28 mouse cellular contexts compared by ENCODE assay signal in genomic region chr13:32898111-32898510, GRCm38 (mm10). TPM values are rescaled to one million over a fixed set of nuclear protein-coding genes. Genes with fewer than 3 reads are reported as not detected.
DNase-seq lines count a peak whose midpoint lies in the region; ATAC-seq and TF ChIP-seq lines count a peak whose summit lies in the region.
"Had no signal": no experiment of that assay in that cellular context is flagged by ENCODE, and none has a peak within 500 bp of the region (broad histone marks: within the 10 kb centered on the region; RNA-seq: fewer than 3 reads in every experiment).

TSS of gene Serpinb1c (minus strand) at chr13:32898211.

- H3K4me2 ChIP-seq in liver, embryonic 12.5 days, result no peak within 1 kb of the TSS
- H3K4me2 ChIP-seq in heart, embryonic 12.5 days, result no peak within 1 kb of the TSS

- WGBS in liver, adult 2 months, result 75% methylated on average over 2 of the region's 2 CpGs
- WGBS in liver, embryonic 12.5 days (ENCODE audit: insufficient replicate concordance), result 76% methylated on average over 2 of the region's 2 CpGs
- 46% methylated on average over 2 of the region's 2 CpGs for WGBS in large intestine, adult 2 months
- WGBS in heart, embryonic 12.5 days, result 88% methylated on average over 2 of the region's 2 CpGs

- H3K4me3 ChIP-seq in liver, adult 2 months (ENCODE audit: insufficient read depth, low read depth, low read length), result no peak within 1 kb of the TSS
- no peak within 1 kb of the TSS for H3K4me3 ChIP-seq in liver, embryonic 12.5 days
- no peak within 1 kb of the TSS for H3K4me3 ChIP-seq in ES-Bruce4 (ENCODE audit: low read depth, low read length)
- H3K4me3 ChIP-seq in heart, embryonic 12.5 days, result no peak within 1 kb of the TSS

- H3K9me3 ChIP-seq in liver, embryonic 12.5 days (replicated peaks), result no peaks in the 10 kb centered on the region
- H3K9me3 ChIP-seq in ES-Bruce4 (replicated peaks; ENCODE audit: control insufficient read depth, insufficient read depth, low read length, poor library complexity, severe bottlenecking), result no peaks in the 10 kb centered on the region
- no peaks in the 10 kb centered on the region for H3K9me3 ChIP-seq in heart, embryonic 12.5 days (replicated peaks)
- H3K9me3 ChIP-seq: G1E had no signal

- no peak for TF ChIP-seq CTCF in liver, adult 2 months (IDR thresholded peaks at IDR 0.05; ENCODE audit: low read depth, low read length)
- no peak for TF ChIP-seq CTCF in ES-Bruce4 (IDR thresholded peaks at IDR 0.05; ENCODE audit: low read depth, low read length)

- no peak for TF ChIP-seq POLR2A in liver, adult 2 months (IDR thresholded peaks at IDR 0.05; ENCODE audit: extremely low read depth, insufficient read depth, low read length)
- TF ChIP-seq POLR2A in ES-Bruce4 (IDR thresholded peaks at IDR 0.05; ENCODE audit: insufficient read depth, low read length), result no peak

- H3K27ac ChIP-seq in liver, adult 2 months (replicated peaks; ENCODE audit: insufficient read depth, low read depth, low read length), result no peak within 1 kb of the TSS
- H3K27ac ChIP-seq in liver, embryonic 12.5 days, result no peak within 1 kb of the TSS
- H3K27ac ChIP-seq in ES-Bruce4 (ENCODE audit: insufficient read depth, low read length), result no peak within 1 kb of the TSS
- H3K27ac ChIP-seq in heart, embryonic 12.5 days (ENCODE audit: poor library complexity, severe bottlenecking), result no peak within 1 kb of the TSS

- no peak within 1 kb of the TSS for H3K9ac ChIP-seq in liver, adult 2 months (ENCODE audit: low read depth, low read length)
- no peak within 1 kb of the TSS for H3K9ac ChIP-seq in liver, embryonic 12.5 days
- no peak within 1 kb of the TSS for H3K9ac ChIP-seq in ES-Bruce4 (ENCODE audit: low read depth, poor library complexity, severe bottlenecking)
- no peak within 1 kb of the TSS for H3K9ac ChIP-seq in heart, embryonic 12.5 days

- H3K4me1 ChIP-seq in liver, adult 2 months (ENCODE audit: control insufficient read depth, insufficient read depth, low read length), result no peaks in the 10 kb centered on the region; the same call in 1 of the 2 replicates
- H3K4me1 ChIP-seq in liver, embryonic 12.5 days, result no peaks in the 10 kb centered on the region
- no peaks in the 10 kb centered on the region for H3K4me1 ChIP-seq in ES-Bruce4 (ENCODE audit: control insufficient read depth, insufficient read depth, low read length)
- H3K4me1 ChIP-seq in heart, embryonic 12.5 days (replicated peaks), result no peaks in the 10 kb centered on the region

- no peaks in the 10 kb centered on the region for H3K36me3 ChIP-seq in liver, adult 2 months (ENCODE audit: control insufficient read depth, insufficient read depth, low read length)
- H3K36me3 ChIP-seq in liver, embryonic 12.5 days, result no peaks in the 10 kb centered on the region
- no peaks in the 10 kb centered on the region for H3K36me3 ChIP-seq in ES-Bruce4 (ENCODE audit: control insufficient read depth, insufficient read depth, low read length, poor library complexity, severe bottlenecking)
- H3K36me3 ChIP-seq in heart, embryonic 12.5 days, result no peaks in the 10 kb centered on the region
- H3K36me3 ChIP-seq: G1E had no signal

- 0 out of 2 replicates have a peak, but pooled peaks have one; percentile 22 for TF ChIP-seq EP300 in ES-Bruce4 (IDR thresholded peaks at IDR 0.05; ENCODE audit: insufficient read depth, low read depth, low read length)

- no peaks in the 10 kb centered on the region for H3K27me3 ChIP-seq in liver, adult 2 months (ENCODE audit: control insufficient read depth, insufficient read depth, low read length)
- H3K27me3 ChIP-seq in liver, embryonic 12.5 days (replicated peaks), result no peaks in the 10 kb centered on the region
- H3K27me3 ChIP-seq in ES-Bruce4 (ENCODE audit: control insufficient read depth, insufficient read depth, low read length, poor library complexity, severe bottlenecking), result no peaks in the 10 kb centered on the region
- no peaks in the 10 kb centered on the region for H3K27me3 ChIP-seq in heart, embryonic 12.5 days (replicated peaks)
- H3K27me3 ChIP-seq: CH12.LX, Patski had no signal

- peak; percentile 22 for DNase-seq in liver, adult 2 months (ENCODE audit: extremely low read depth, low read depth, low spot score)
- peak; percentile 6 for DNase-seq in ES-CJ7 (ENCODE audit: low read depth, low spot score)
- peak; percentile 24 for DNase-seq in large intestine, adult 2 months (ENCODE audit: low read depth, low spot score)
- no peak for DNase-seq in spleen, postnatal 36 days (ENCODE audit: low spot score in 2 of 2)
- DNase-seq in left cerebral cortex, postnatal 14 days (ENCODE audit: low spot score in 2 of 2), result no peak
- DNase-seq: adrenal gland, adult 2 months; adrenal gland, adult 8-10 months; adrenal gland, postnatal 10 days; adrenal gland, postnatal 14 days; adrenal gland, postnatal 25 days; adrenal gland, postnatal 36 days; B cell, adult 2 months; cerebellum, adult 11 months; cerebellum, adult 11-12 months; cerebellum, adult 18-20 months; cerebellum, adult 2 months had no signal

- intact Hi-C loops in left cerebral cortex, postnatal 14 days (cut with DNase I), result no loop called here

- H3K79me2 ChIP-seq in liver, adult 2 months (ENCODE audit: control insufficient read depth, insufficient read depth, low read length), result no peaks in the 10 kb centered on the region

- no peak for ATAC-seq in liver, embryonic 12.5 days
- no peak for ATAC-seq in heart, embryonic 12.5 days (ENCODE audit: insufficient number of reproducible peaks, low FRiP score)
- ATAC-seq: CD4-positive, CD25-positive, alpha-beta regulatory T cell, adult 4 months; Patski had no signal

RNA-seq across cellular contexts. Expression of gene Serpinb1c, which starts in this region (rescaled TPM):
- total RNA-seq in liver, adult 2 months (2014; rRNA removed), result 0.28 TPM in 1 of 2 replicates, not detected in the other
- polyA plus RNA-seq in liver, adult 2 months (2012; rRNA removed), result 0.15 TPM in 1 of 2 replicates, not detected in the other
- 0.10 TPM in 1 of 2 replicates, not detected in the other for polyA plus RNA-seq in liver, embryonic 12.5 days (2016; fragmentation: Nextera tagmentation; extraction: Ambion mirVana)
- polyA plus RNA-seq in ES-Bruce4 (2011; ENCODE audit: insufficient read depth, insufficient read length, low read depth, missing spikeins), result not detected in 2 replicates
- polyA plus RNA-seq in large intestine, adult 2 months (2012; rRNA removed), result not detected in 2 replicates
- 0.26 TPM in 1 of 2 replicates, not detected in the other for polyA plus RNA-seq in heart, embryonic 12.5 days (2016; fragmentation: Nextera tagmentation; extraction: Ambion mirVana)
- not detected for total RNA-seq in left cerebral cortex, postnatal 14 days (2021)
- total RNA-seq: adrenal gland, adult 18-20 months; adrenal gland, adult 2 months; adrenal gland, adult 8-10 months; adrenal gland, postnatal 14 days; adrenal gland, postnatal 25 days; adrenal gland, postnatal 36 days; CH12.LX; ES-E14; G1E; MEL had no signal
- polyA plus RNA-seq: activated CD4-positive, CD25-positive, alpha-beta regulatory T cell, adult 4 months; adrenal gland, adult 2 months; brain, embryonic 14.5 days; CD4-positive, CD25-positive, alpha-beta regulatory T cell, adult 4 months; G1E had no signal

Comparison
In these comparisons a context has a peak if more than half of its experiments do, and no peak if none do; other contexts are left out.
1. Peak in DNase-seq in liver, adult 2 months; RNA of the gene not detected or under 1 TPM.
2. Peak in DNase-seq in large intestine, adult 2 months; RNA of the gene not detected or under 1 TPM.